Mouse (Mus musculus) stomach, embryonic 16.5 days (tissue): ENCODE measurements around the gene Swsap1. TPM values are rescaled to one million over a fixed set of nuclear protein-coding genes. Genes with fewer than 3 reads are reported as not detected.

ENCODE experiments used
- ATAC-seq: fragments of 200-750 bp; cut with Nextera tagmentation; 2 replicates; pipeline ENCODE4 v1.8.0; 2017; ENCODE audit warnings: moderate number of reproducible peaks, moderate TSS enrichment; ENCODE audit not compliant: insufficient read depth, low FRiP score
- H3K27ac ChIP-seq: fragments of 300-500 bp; sonication (generic); 2 replicates; pipeline ENCODE4 v1.5.1; 2014; ENCODE audit warnings: low read length
- H3K27me3 ChIP-seq: fragments of 300-500 bp; sonication (generic); 2 replicates; pipeline ENCODE4 v1.6.1; 2014; ENCODE audit warnings: low read length, control low read depth, mixed read lengths; ENCODE audit not compliant: control insufficient read depth, insufficient read depth
- H3K36me3 ChIP-seq: fragments of 300-500 bp; sonication (generic); 2 replicates; pipeline ENCODE4 v1.6.1; 2014; ENCODE audit warnings: low read length; ENCODE audit not compliant: control insufficient read depth, insufficient read depth
- H3K4me1 ChIP-seq: fragments of 300-500 bp; sonication (generic); 2 replicates; pipeline ENCODE4 v1.6.1; 2014; ENCODE audit warnings: low read length, control low read depth, mixed read lengths; ENCODE audit not compliant: control insufficient read depth, insufficient read depth
- H3K4me2 ChIP-seq: fragments of 300-500 bp; sonication (generic); 2 replicates; pipeline ENCODE4 v1.6.1; 2014; ENCODE audit warnings: low read depth, low read length, mixed read lengths
- H3K4me3 ChIP-seq: fragments of 300-500 bp; sonication (generic); replicated peaks from 2 replicates; pipeline ENCODE4 v1.5.1; 2014; ENCODE audit warnings: mild to moderate bottlenecking, low read length
- H3K9ac ChIP-seq: fragments of 300-500 bp; sonication (generic); 2 replicates; pipeline ENCODE4 v1.6.1; 2014; ENCODE audit warnings: low read length
- H3K9me3 ChIP-seq: fragments of 300-500 bp; sonication (generic); replicated peaks from 2 replicates; pipeline ENCODE4 v1.6.1; 2016; ENCODE audit warnings: low read length, control low read depth; ENCODE audit not compliant: control insufficient read depth
- WGBS: fragments of 180-500 bp; shearing (Covaris S2); extraction: QIAGEN DNeasy Blood & Tissue Kit; methylation state at CpG from one replicate; pipeline ENCODE4 v1.1.7; 2014; 5-methylcytosine and 5-hydroxymethylcytosine counted together
- polyA plus RNA-seq: library from polyadenylated mRNA; unstranded; fragments of >200 nt; fragmentation: Nextera tagmentation; extraction: Ambion mirVana; gene quantifications from 2 replicates; pipeline ENCODE4 v1.2.1, GENCODE M21; 2015

The Swsap1 gene
- polyA plus RNA-seq, 1 experiment from 2014 or later: 6.0 TPM

DNA sequence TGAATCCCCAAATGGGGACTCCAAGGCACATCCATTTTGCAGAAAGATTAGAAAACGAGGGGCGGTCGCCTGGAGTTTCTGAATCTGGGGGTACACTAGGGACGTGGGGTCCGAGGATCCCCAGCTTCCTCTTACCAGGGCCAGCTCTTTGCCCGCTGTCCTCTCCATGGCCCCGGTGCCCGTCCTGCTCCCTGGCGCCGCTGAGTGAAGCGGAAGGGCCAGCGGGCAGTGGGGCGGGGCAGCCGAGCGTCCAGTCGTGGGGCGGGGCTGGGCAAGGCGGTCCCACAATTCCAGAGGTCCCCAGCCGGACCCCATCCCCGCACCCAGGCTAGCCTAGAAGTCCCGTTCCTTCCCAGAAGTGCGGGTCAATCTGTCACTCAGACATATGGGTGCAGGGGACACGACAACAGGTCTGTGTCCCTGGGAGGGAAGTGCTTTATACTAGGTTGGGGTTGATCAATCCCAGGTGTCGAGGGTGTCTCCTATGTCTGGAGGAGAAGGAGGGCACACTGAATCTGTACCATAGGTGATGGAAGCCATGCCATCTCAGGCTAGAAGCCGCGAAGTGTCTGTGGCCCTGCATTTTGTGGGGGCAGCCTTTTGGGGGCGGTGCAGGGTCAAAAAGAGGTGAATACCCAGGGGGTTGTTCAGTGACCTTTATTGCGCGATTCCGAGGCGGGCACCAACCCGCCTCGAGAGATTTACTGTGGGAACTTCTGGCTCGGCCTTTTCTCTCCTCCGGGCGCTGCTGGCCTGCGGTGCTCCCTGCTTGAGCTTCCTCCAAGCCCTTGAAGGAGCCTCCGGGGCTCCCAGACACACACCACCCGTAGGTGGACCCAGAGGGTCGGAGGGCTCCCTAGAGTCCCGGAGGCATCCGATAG lies 33.9 kb downstream of the Swsap1 start, which contains the start of gene Rgl3:
Rgl3 (minus strand) TSS at position 217 of the 881 bp plus-strand sequence.
- no peak within 1 kb of the TSS for H3K27ac ChIP-seq
- peak within 1 kb of the TSS; percentile 77 for H3K4me2 ChIP-seq
- 2% methylated on average over 41 of the region's 42 CpGs for WGBS
- ATAC-seq: peak; percentile 65
- peaks cover 58% of the 10 kb centered on the region for H3K27me3 ChIP-seq
- no peaks in the 10 kb centered on the region for H3K9me3 ChIP-seq
- H3K9ac ChIP-seq: peak within 1 kb of the TSS; percentile 66
- peaks cover 15% of the 10 kb centered on the region for H3K4me1 ChIP-seq
- H3K36me3 ChIP-seq: no peaks in the 10 kb centered on the region
- peak within 1 kb of the TSS; percentile 52 for H3K4me3 ChIP-seq

DNA sequence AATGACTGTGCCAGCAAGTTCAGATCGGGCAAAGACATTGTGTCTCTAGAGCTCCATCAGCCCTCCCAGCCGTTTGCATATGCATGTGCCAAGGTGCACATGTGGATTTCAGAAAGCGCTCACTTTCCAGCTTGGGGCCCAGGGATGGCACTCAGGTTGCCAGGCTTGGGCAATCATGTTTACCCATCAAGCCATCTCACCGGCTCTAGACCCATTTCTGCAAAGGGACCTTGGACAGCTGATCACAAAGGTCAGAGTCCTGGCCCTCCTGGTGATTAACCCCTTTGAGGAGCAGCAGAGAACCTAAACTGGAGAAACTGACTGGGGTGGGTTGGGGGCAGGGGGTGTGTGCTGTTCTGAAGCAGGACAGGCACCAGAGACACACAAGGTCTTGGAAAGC lies 36.7 kb downstream of the Swsap1 start:
- H3K27me3 ChIP-seq: peaks cover 51% of the 10 kb centered on the region
- WGBS: 71% methylated on average over 4 of the region's 4 CpGs
- H3K4me1 ChIP-seq: peaks cover 15% of the 10 kb centered on the region
- H3K9ac ChIP-seq: no peak overlapping the region
- H3K4me3 ChIP-seq: no peak overlapping the region
- no peak overlapping the region for H3K27ac ChIP-seq
- H3K36me3 ChIP-seq: no peaks in the 10 kb centered on the region
- H3K9me3 ChIP-seq: no peaks in the 10 kb centered on the region
- ATAC-seq: no peak
- no peak overlapping the region for H3K4me2 ChIP-seq

DNA sequence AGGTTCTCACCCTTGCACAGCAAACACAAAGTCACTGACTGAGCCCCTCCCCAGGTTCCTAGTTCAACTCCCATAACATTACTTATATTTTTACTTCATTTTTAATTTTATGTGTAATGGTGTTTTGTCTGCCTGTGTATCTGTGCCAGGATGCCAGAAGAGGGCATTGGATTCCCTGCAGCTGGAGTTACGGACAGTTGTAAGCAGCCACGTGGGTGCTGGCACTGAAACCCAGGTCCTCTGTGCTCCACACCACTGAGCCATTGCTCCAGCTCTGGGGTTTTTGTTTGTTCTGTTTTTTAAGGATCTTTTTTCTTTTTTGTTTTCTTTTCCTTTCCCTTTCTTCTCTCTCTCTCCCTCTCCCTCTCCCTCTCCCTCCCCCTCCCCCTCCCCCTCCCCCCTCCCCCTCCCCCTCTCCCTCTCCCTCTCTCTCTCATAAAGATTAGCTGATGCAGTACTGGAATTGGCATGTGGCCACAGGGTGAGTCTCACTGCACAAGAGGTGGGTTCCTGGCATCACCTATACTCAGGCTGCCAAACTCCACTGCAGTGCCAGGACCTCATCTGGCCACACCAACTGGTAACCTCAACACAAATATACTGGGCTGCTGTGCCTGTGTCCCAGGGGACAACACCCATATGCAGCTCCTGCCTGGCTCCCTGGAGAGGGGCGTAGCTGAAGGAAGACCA lies 40.8 kb downstream of the Swsap1 start:
- WGBS: 76% methylated on average over 3 of the region's 3 CpGs
- Histone ChIP-seq H3K27ac (no peak overlapping the region), H3K36me3 (no peaks in the 10 kb centered on the region), H3K4me2 (no peak overlapping the region), H3K27me3 (peaks cover 11% of the 10 kb centered on the region), H3K9ac (no peak overlapping the region), H3K4me1 (no peaks in the 10 kb centered on the region), H3K9me3 (no peaks in the 10 kb centered on the region), H3K4me3 (no peak overlapping the region)
- no peak for ATAC-seq

DNA sequence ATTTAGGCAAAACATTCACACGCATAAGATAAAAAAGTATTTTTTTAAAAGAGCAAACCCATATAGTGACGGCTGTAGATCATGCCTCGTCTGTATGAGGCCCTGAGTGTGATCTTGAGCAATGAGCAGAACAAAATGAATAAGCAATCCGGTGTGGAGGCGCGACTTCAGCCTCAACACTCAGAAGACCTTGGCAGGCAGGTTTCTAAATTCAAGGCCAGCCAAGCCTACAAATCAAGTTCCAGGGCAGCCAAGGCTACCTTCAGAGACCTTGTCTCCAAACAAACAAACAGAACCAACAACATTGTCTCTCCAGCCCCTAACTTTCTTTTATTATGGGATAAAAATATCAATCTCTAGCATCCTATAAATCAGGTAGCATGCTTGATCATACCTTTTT lies 44.7 kb downstream of the Swsap1 start:
- Histone ChIP-seq H3K9ac (no peak overlapping the region), H3K4me3 (no peak overlapping the region), H3K4me1 (peaks cover 15% of the 10 kb centered on the region), H3K27ac (no peak overlapping the region), H3K9me3 (no peaks in the 10 kb centered on the region), H3K4me2 (no peak overlapping the region), H3K36me3 (no peaks in the 10 kb centered on the region), H3K27me3 (no peaks in the 10 kb centered on the region)
- 90% methylated on average over 6 of the region's 6 CpGs for WGBS
- no peak for ATAC-seq

DNA sequence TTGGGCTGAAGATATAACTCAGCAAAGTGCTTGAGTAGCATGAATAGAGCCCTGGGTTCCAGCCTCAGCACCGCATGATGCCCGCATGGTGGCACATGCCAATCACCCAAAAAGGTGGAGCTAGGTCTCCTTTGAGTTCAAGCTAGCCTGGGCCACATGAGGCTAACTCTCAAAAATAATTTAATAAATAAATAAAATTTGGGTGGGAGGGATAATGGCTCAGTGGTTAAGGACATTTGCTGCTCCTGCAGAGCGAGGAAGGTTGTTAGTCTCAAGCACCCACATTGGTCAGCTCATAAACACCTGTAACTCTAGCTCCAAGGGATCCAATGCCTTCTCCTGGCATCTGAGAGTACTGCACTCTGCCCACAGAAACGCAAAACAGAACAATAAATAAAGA lies 46.1 kb downstream of the Swsap1 start:
- Histone ChIP-seq H3K9ac (no peak overlapping the region), H3K27ac (no peak overlapping the region), H3K27me3 (no peaks in the 10 kb centered on the region), H3K36me3 (no peaks in the 10 kb centered on the region), H3K4me3 (no peak overlapping the region), H3K4me2 (no peak overlapping the region), H3K9me3 (no peaks in the 10 kb centered on the region), H3K4me1 (peaks cover 15% of the 10 kb centered on the region)
- ATAC-seq: no peak
- 92% methylated on average over 4 of the region's 4 CpGs for WGBS

DNA sequence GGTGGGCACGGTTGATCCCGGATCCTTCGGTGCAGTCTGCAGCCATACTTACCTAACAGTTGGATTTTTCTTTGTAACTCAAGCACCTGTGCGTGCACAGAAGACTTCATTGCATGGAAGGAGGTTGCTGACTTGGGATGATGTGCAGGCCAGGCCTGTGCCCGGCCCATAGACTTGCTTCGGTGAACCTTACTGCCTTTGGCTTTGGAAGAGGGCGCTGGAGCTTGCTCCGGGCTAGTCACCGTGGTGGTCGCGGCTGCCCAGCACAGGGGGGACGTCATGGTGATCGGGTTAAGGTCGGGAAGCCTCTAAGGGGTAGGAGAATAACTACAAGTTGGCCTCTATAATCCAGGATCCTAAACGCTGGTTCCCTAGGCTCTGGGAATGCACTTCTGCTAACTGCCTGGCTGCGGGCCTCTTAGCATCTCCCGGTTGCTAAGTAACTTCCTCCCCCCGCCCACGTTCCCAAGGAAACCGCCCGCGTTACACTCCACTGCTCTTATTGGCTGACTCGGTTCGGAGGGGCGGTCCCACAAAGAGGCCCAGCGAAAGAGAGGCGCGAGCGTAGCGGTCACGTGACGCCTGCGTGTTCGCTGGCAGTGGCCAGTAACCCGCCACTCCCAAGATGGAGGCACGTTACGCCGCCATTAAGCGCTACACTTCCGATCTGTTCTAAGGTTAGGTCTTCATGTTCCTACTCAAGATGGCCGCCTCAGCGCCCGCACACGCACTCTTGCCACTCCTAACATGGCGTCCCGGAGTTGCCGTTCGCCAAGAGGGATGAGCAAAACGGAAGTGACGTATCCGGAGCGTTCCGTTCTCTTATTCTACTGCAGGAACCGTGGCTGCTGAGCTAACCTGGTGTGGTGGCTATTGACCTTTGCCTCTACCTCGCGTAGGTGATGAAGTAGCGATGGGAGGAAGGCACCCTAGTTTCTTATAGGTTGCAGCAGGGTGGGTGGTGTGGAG lies 46.9 kb downstream of the Swsap1 start, which contains the start of the genes Ccdc151 and Prkcsh:
Ccdc151 (minus strand) TSS at position 441 of the 969 bp plus-strand sequence.
Prkcsh (plus strand) TSS at position 613 of the 969 bp plus-strand sequence.
- Histone ChIP-seq H3K27me3 (no peaks in the 10 kb centered on the region), H3K4me1 (peaks cover 15% of the 10 kb centered on the region), H3K9ac (peak within 1 kb of the TSS; percentile 69), H3K4me2 (peak within 1 kb of the TSS; percentile 76), H3K27ac (peak within 1 kb of the TSS; percentile 69), H3K36me3 (no peaks in the 10 kb centered on the region), H3K4me3 (peak within 1 kb of the TSS; percentile 79), H3K9me3 (no peaks in the 10 kb centered on the region)
- WGBS: 7% methylated on average over 57 of the region's 57 CpGs
- ATAC-seq: peak; percentile 100

DNA sequence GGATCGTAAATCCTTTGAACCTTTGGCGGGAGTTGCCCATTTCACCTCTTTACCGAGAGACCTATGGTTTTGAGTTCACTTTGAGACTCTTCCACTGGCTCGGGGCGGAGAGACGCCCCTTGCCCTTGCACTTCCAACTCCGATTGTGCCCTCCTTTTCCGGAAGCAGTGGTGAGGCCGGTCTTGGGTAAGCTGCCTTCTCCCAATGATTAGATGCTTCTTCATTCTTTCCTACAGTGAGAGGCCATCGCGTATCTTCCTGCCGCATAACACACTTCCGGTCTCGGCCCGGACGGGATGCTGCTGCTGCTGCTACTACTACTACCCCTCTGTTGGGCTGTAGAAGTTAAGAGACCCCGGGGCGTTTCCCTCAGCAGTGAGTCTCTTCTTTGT lies 47.6 kb downstream of the Swsap1 start:
- no peaks in the 10 kb centered on the region for H3K9me3 ChIP-seq
- H3K36me3 ChIP-seq: no peaks in the 10 kb centered on the region
- peak overlapping the region; percentile 69 for H3K27ac ChIP-seq
- peaks cover 15% of the 10 kb centered on the region for H3K4me1 ChIP-seq
- under 1% methylated on average over 18 of the region's 18 CpGs for WGBS
- ATAC-seq: no peak
- peak overlapping the region; percentile 79 for H3K4me3 ChIP-seq
- H3K27me3 ChIP-seq: no peaks in the 10 kb centered on the region
- peak overlapping the region; percentile 76 for H3K4me2 ChIP-seq
- H3K9ac ChIP-seq: peak overlapping the region; percentile 69

DNA sequence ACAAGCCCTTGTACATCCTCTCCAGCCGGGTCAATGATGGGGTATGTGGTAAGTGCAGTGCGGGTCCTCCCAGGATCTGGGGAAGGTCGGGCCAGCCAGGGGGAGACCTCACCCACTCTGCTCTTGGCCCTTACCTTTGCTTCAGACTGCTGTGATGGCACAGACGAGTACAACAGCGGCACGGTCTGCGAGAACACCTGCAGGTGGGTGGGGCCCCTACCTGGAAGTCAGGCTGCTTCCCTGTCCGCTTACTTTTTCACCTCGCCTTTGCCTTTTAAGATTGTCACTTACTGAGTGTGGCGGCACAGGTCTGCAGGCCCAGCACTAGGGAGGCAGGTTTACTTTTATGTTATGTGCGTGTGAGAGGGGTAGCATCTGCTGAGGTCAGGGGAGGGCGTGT lies 49.0 kb downstream of the Swsap1 start:
- ATAC-seq: no peak
- peaks cover 7% of the 10 kb centered on the region; the same call in 1 of the 2 replicates for H3K36me3 ChIP-seq
- H3K4me2 ChIP-seq: no peak overlapping the region
- peaks cover 15% of the 10 kb centered on the region for H3K4me1 ChIP-seq
- no peak overlapping the region for H3K4me3 ChIP-seq
- H3K27ac ChIP-seq: no peak overlapping the region
- no peaks in the 10 kb centered on the region for H3K27me3 ChIP-seq
- H3K9ac ChIP-seq: no peak overlapping the region
- WGBS: 84% methylated on average over 12 of the region's 12 CpGs
- H3K9me3 ChIP-seq: no peaks in the 10 kb centered on the region
